Mouse (Mus musculus): ENCODE results near the gene Gnl2.

Gene Gnl2

DNA sequence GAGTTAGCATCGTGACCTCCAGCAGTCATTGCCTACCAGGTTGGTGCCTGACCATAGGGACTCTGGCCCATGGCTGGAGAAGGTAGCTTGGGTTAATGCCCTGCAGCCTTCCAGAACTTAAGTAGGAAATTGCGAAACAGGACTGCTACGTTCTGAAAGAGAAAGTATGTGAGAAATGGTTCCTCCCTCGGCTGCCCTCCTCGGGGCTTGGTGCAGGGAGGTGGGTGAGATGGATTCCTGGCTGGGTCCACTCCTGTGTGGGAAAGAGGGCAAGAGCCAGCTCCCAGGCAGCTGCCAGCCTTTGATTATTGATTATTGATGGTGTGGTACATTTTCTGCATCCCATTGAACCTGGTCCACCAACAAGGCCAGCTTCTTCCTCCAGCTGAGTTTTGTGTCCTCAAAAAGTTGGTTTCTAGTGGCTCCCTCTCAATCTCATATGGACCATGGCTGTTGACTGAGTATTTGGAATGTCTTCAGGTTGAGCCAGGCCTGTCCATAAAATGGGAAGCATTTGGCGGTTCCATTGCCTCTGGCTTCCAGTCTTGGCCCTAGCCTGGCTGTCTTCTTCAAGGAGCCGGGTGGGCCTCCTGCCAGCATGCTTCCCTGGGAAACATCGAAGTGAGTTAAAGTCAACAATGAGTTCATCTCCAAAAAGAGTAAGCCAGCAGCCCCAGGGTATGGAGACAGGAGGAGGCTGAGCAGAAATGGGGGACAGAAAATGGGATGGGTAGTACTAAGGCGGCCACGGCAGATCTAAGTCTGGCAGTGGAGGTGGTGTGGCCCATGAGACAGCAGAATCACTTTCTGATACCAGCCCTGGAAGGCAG lies at the start of gene Gnl2:
Gnl2 (plus strand) TSS at position 780 of the 830 bp plus-strand sequence.
- DNase-seq (ENCODE audit: low read depth) = no peak

DNA sequence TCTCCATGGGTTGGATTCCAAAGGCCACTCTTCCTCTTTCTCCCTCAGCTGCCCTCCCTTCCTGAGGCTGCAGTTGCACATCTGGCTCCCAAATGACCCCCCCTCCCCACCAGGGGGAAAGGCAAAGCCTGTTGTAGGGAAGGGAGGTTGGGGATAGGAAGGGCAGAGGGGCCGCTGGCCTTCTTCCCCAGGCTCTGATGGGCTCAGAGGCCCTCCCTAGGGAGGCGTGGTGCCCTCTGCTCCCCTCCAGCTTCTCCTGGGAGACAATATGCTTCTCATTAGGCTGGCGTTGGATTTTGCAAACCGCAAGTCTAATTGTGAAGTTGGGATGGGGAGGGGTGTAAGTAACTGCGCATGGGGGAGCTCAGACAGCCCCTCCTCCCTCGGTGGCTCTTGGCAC lies 47.7 kb upstream of the Gnl2 start:
- DNase-seq (ENCODE audit: low read depth) = no peak

DNA sequence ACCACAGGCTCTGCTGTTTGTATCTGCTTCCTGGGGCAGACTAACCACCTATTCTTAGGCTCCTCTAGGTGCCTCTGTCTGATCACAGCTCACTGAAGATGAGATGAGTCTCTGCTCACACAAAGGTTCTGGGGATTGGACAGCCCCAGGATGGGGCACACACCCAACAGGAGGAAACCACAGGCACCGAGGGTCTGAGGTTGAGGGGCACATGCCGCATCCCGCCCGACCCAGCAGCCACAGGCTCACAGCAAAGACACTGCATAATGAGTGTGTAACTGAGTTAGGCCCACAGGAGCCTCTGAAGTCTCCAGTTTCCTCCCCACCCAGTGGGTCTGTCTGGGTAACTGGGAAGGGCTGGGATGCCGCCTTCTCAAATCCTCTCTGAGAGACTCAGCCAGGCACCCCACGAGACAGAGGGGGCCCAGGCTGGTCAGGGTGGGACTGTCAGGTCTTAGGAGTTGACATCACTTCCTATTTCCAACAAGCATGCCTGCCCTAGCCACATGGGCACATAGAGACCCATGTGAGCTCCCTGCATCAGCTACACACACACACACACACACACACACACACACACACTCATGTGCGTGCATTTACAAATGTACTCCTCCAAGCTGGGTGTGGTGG lies 47.1 kb upstream of the Gnl2 start:
- DNase-seq (ENCODE audit: low read depth) = no peak

DNA sequence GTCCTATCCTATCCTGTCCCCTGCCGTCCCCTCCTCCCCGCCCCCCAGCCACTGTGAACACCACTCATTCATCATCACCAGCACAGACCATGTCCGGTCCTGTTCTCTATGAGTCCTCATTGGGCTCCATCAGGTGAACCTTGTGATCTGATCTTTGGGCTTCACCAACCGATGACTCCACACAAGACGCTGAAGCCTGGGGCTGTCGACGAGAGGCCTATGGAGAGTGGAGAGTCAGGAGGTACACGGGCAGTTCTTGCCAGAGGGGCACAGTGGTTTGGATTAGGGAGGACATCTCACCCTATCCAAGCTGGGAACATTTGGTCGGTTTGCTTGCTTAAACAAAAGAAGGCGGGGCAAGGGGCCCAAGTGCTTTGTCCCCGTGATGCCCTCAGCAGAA lies 46.2 kb upstream of the Gnl2 start:
- DNase-seq (ENCODE audit: low read depth) = no peak

DNA sequence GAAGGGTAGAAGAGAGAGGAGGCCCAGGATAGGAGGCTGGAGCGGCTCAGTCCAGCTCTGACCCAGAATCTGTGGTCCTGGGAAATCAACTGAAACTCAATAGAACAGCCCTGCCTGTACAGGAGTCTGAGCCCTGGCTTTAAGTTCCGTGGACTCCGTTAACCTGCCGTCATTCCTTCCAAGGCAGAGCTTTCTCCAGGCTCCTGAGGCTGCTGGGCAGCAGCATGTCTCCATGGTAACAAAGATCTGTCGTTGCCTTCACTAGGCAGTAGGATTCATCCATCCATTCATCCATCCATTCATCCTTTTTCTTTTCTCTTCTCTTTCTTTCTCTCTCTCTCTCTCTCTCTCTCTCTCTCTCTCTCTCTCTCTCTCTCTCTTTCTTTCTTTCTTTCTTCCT lies 45.7 kb upstream of the Gnl2 start:
- DNase-seq (ENCODE audit: low read depth) = no peak

DNA sequence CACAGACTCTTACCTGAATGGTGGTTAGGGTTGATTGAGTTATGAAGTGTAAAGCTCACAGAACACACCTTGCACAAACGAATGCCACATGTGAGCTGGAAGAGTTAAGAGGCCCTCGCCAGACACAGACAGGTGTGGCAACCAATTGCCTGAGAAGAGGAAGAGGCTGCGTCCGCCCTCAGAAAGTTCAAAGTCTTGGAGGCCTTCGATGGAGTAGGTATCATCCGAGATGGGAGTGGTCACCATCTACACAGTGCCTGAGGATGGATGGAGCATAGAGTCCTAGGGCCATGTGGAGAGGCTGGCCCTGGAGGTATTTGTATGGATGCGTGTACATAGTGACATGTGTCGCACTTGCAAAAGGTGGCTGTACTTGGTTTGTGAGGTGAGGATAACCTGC lies 45.3 kb upstream of the Gnl2 start:
- DNase-seq (ENCODE audit: low read depth) = no peak

DNA sequence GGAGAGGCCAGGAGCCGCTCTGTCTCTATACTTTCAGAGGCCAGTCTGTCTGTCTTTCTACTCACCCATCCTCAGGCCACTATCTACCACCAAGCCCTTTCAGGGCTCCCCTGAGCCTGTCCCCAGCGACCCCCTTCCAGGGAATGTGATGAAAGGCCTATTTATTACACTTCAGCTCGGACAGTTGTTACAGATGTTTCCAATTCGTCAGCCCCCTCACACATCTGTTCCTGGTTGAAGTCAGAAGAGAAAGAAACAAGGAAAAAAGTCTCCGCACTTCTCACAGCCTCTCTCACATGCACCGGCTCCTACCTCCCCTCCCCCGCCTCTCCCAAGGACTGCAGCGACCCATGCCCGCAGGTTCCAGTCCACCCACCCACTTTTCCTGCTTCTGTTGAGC lies 44.1 kb upstream of the Gnl2 start:
- DNase-seq (ENCODE audit: low read depth) = no peak

DNA sequence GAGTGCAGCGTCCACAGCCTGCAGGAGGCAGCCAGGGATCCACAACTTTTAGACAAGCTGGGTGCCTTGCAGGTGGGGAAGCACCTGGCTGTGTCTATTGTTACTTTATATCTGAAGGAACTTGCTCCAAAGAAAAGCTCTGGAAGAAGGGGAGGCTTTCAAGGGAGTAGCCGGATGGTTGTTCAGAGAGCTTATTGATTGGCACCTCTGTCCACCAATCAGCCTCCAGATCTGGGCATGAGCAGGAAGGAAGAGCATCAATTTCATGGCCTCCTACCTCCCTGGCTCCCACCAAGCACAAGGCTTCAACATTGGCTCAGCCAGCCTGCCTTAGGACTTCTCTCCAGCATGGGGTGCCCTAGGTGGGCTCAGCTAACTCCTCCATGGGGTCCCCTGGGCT lies 43.1 kb upstream of the Gnl2 start:
- DNase-seq (ENCODE audit: low read depth) = no peak

DNA sequence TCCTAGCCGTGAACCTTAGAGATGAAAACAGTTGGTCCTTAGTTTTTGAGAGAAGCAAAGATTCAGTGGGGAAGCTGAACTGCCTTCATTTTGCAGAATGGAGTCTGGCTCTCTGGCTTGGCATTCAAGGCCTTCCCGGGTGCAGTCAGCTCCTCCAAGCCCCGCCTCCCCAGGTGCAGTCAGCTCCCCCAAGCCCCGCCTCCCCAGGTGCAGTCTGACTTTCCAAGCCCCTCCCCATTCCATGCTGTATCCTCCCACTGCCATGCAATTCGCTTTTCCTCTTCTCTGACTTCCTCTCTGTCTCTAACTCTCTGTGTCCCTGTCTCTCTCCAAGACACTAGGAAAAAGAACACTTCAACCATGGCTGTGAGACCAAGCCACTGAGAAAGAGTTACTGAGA lies 38.2 kb upstream of the Gnl2 start:
- DNase-seq (ENCODE audit: low read depth) = no peak

DNA sequence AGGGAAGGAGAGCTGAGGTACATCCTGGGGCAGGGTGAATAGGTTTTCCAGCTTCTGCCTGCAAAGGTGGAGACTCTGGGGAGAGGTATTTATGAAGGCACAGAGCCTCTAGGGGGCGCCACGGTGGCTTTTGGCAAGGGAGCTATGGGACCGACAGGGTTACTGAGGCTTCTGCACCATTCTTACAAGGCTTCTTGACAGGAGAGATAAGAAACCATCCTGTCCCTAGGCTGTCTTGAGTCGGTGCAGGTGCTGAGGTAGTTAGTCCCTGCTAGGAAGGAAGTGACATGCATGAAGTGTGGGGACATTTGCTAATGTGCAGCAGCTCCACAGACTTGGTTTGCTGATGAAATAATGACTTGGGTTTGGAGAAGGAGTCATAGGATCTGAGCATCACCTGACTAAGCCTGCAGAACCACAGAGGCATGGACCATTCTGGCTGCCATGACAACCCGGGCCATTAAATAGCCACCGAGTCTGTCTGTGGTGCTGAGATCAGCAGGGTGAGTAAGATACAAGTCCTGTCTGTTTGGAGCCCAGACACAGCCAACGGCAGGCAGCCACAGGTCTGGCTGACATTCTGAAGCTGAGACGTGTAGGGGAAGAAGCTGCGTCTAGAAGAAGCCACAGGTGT lies 32.4 kb upstream of the Gnl2 start:
- DNase-seq (ENCODE audit: low read depth) = peak; percentile 31

DNA sequence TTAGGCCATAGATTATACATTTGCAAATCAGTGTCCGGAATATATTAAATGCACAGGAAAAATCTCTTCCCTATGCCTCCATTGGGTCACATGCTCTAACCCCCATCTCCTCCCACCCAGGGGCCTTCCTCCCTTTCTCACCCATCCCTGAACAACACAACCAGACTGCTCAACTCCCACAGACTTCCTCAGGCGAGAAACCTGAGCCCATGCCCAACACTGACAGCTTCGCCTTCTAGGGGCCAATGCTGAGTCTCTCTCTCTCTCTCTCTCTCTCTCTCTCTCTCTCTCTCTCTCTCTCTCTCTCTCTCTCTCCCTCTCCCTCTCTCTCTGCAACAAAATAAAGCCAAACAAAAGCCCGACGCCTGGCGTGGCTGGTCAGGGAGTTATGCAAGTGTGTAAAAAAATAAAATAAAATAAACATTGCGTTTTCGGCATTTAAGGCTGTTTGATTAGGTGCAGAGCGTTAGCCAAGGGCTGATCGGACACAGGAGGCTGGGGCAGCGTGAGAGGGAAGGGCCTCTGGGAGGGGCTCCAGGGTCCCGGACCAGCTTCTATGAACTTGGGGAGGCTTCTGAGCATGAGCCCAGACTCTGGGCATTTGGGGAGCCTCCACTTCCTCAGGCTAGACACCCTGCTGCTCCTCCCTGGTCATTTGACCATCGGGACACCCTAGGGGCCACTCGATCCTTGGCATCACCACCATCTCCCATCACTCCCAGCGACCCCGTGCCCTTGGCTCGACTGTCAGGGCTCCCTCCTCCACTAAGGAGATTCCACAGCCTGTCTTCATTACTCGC lies 31.3 kb upstream of the Gnl2 start:
- no peak for DNase-seq (ENCODE audit: low read depth)

DNA sequence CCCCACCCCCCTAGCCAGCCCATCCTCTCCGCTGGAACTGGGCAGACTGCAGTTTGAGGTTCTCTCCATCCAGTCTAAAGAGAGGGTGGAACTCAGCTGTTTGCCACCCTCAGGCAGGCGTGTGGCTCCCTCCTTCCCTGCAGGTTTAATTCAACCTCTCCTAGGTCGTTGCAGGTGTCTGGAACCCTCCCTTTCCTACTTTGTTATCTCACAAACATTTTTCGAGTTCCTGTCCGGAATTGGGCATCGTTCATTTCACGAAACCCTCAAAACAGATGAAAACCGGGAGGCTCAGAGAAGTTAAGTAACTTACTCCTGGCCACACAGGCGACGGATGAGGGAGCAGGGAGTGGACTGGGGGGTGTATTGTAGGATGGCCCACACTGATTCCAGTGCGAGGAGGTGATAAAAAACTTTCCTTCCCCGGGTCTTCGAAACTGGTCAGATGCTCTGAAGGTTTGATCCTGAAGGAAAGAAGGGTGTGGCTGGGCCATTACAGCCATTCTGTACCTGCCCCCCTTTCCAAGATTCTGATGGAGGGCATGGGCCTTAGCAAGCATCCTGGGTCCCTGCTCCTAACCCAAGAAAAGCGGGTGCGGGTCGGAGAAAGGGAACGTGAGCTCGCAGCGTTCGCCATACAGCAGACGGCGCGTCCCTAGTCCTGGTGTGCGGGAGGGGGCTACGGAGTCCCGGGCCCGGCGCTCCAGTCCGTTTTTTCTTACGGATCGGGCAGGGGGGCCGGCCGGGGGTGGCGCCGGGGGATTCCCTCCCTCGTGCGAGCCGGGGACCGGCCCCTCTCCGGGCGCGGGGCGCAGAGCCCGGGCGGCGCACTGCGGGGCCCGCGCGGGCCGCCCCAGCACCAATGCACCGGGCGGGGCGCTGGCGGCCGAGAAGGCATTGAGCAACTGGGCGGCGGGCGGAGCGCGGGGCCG lies 30.4 kb upstream of the Gnl2 start, which contains the start of gene Rspo1:
Rspo1 (plus strand) TSS at position 760 of the 932 bp plus-strand sequence.
- DNase-seq (ENCODE audit: low read depth) = no peak

DNA sequence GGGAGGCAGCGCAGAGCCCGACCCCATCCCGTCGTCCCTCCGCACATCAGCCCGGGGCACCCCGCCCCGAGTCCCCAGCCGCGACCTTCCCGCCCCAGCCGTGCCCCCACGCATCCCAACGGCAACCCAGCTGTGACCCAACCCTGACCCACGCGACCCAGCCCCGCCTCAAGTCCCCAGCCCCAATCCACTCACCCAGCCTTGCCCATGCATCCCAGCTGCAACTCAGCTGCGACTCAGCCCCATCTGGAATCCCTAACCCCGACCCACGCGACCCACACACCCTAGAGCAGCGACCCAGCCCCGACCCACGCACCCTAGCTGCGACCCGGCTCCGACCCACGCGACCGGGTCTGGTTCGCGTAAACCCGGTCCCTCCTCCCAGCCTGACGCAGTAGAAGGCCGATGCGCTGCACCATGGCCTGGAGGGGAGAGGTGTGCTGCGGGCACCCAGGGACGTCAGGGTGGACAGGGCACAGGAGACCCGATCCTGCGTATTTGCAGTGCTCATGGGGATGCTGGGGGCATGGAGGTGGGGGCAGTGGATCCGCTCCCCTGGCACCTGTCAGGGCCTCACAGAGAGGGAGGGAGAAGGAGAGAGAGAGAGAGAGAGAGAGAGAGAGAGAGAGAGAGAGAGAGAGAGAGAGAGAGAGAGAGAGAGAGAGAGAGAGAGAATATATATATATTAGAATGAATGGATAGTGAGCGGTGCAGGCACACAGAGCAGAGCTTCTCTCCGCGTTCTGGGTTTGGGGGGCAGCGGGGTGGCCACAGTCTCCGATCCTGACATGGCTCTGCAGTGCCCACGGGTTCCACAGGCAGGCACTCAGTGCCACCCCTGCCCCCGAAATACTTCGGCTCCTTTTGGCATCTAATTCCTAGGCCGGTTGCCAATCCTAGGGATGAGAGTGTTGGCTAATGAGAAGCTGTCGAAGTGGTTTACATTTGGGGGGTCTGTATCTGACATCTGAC lies 29.4 kb upstream of the Gnl2 start:
- no peak for DNase-seq (ENCODE audit: low read depth)

DNA sequence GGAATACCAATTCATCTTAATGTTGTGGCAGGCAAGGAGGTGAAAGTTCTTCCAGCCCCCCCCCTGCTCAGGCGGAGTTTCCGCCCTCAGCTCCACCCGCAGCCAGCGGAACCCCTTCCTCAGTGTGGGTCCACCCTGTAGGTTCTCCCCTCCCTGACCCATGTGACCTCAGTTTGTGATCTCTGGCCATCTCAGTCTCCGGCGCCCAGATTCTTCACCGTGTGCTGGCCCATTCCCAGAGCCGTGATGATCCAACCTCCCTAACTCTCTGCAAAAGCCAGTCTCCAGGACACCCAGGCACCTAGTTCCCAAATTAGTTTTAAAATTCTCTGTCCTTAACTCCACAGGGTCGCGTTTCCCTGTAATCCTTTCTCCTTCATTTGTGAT lies 28.7 kb upstream of the Gnl2 start:
- DNase-seq (ENCODE audit: low read depth) = no peak

DNA sequence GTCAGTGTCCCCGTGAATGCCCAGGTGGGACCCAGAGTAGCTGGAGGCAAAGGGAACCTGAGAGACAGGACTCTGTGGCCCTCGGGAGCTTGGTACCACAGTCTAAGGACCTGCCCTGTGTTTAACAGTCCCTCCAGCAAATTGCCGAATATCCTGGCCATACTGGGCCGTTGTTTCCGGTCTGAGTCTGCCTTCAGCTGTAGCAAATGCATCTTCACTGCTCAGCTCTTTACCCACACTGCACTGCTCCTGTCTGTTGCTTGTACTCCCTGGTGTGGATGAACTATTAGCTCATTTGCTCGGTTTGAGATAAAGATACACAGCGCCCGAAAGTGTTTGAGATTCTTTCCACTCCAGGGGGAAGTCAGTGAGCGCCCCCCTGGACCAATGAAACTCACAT lies 28.0 kb upstream of the Gnl2 start:
- no peak for DNase-seq (ENCODE audit: low read depth)

DNA sequence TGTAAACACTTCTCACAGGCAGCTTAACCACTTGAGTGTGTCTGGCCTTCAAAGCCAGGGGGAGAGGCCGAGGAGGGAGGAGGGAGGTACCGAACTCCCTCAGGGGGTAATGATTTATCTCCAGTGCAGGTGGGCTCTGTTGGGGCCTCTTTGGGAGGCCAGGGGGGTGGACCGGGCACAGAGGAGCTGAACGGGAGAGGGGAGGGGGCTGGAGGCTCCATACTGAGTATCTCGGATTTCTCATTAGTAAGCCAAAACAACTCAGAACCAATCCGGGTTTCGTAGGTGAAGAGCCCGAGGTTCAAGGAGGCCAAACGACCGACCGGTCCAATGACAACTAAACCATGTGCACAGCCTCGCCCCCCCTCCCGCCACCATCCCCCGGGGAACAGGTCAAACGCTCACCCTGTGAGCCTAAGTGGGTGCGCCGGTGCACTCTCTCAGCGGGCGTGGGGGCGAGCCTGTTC lies 26.6 kb upstream of the Gnl2 start:
- DNase-seq (ENCODE audit: low read depth) = no peak

DNA sequence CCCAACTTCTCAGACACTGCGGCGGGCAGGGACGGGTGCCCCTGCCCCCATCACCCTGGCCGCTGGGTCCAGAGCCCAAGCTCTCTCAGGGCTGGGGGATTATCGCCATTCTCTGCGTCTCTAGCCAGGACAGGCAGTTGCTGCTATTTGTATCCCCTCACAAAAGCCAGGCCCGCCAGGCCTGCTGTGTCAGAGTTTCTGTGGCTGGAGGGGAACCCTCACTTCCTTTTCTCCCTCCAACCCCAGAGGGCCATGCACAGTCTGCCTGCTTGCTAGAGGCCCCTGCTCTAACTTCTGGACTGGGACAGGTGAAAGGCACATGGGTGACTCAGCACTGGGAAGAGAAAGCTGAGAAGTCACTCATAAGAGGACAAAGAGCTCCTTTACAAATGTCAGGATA lies 26.1 kb upstream of the Gnl2 start:
- no peak for DNase-seq (ENCODE audit: low read depth)

DNA sequence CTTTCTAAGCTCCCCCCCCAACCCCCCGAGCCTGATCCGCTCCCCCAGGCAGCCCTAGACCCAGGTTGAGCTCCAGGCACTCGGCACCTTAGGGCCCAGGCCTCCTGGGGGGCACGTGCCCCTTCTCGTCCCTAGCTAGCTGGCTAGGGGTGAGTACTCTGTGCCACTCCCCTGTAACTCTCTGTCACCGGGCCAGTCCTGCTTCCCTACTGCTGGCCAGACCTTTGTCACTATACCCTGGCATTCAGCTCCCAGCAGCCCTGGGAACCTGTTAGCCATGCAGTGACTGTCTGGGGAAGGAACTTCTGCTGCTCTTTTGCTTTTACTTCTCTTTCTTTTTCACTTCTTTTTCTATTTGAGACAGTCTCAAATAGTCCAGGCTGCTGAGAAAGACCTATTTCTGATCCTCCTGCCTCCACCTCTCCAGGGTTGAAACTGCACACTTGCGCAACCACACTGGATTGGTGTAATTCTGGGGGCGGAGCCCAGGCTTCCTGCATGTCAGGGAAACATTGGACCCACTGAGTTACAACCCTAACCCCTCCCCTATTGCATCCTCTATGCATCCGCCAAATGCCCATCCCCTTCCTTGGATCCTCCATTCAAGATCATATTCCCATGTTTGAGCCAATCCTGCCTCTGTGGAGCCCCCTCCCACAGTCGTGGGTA lies 18.8 kb upstream of the Gnl2 start:
- DNase-seq (ENCODE audit: low read depth) = no peak

DNA sequence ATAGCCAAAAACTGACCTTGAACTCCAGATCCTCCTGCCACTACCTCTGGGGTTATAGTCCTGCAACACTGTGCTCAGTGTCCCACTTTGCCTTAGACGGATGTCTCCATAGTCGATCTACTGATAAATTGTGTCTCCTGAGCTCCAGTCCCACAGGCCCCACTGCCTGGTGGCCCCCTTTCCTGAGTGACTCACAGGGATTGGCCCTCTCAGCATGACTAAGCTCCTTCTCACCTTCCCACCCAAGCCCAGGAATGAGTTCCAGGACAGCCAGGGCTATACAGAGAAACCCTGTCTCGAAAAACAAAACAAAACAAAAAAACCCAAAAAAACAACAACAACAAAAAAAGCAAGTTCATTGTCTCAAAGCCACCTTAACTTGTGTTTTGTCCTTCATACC lies 16.8 kb upstream of the Gnl2 start:
- no peak for DNase-seq (ENCODE audit: low read depth)

Measured in induced T-regulatory cell, adult 2 months (primary cell).